Mouse (Mus musculus): Measurements from ENCODE around the gene Lrmda. TPM values are rescaled to one million over a fixed set of nuclear protein-coding genes. Genes with fewer than 3 reads are reported as not detected.

Gene Lrmda
- total and polyA plus RNA-seq, 3 experiments, result 5.1 to 5.9 TPM; not detected in 1

DNA sequence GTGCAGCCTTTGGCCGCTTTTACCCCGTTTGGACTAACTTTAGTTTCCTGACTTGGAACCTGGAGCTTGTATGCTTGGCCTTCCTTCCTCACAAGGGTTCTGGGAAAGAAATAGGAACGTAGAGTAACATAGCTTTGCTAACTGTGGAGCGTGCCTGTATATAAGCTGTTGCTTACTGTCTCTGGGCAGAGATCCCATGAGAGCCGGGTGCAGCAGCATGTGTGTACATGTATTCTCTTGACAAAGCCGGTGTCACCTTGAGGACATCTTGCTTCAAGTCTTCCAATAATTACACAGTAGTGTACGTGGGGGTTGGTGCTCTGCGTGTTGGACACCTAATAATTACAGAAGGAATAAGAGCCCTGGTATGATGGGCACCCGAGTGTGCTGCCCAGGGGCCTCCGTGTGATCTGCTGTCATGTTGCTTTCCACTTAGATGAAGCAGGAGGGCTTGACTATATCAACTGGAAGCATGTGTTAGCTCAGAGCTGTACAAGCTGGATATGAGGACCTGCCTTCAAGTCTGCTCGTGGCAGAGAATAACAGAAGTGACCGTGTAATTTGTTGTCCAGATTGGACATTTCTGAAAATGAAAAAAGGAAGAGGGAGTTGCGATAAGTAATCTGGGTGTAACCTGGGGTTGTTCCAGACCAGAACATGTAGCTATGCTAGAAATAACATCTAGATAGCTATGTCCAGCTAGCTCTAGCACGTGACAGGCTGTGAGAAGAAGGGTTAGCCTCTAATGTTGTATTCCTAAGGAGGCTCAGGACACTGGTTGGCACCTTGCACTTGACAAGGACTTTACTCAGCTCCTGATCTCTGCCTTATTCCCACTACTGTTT, 82.7 kb downstream of the Lrmda start:
- DNase-seq (ENCODE audit: low read depth, low spot score), result peak; percentile 13
- no peaks in the 10 kb centered on the region for H3K79me2 ChIP-seq (ENCODE audit: control insufficient read depth, insufficient read depth, low read length, poor library complexity)
- H3K4me3 ChIP-seq (ENCODE audit: control insufficient read depth in 1 of 2, insufficient read depth in 1 of 2, low read depth in 2 of 2, low read length in 2 of 2), result no peak overlapping the region
- no peak overlapping the region for H3K27ac ChIP-seq (ENCODE audit: control insufficient read depth, low read depth, low read length)
- H3K9me3 ChIP-seq (replicated peaks; ENCODE audit: insufficient read depth, low read length), result no peaks in the 10 kb centered on the region
- peaks cover 3 to 14% of the 10 kb centered on the region in 2 experiments for H3K4me1 ChIP-seq (ENCODE audit: control insufficient read depth in 1 of 2, insufficient read depth in 2 of 2, low read length in 2 of 2)
- TF ChIP-seq TAL1 (IDR thresholded peaks at IDR 0.05; ENCODE audit: low read length) (no peak), CHD2 (IDR thresholded peaks at IDR 0.05; ENCODE audit: low read length) (no peak), BHLHE40 (IDR thresholded peaks at IDR 0.05; ENCODE audit: borderline replicate concordance, low read depth, low read length) (peak; percentile 66; the same call in 1 of the 2 replicates), USF1 (IDR thresholded peaks at IDR 0.05; ENCODE audit: low read depth, low read length) (peak; percentile 70), KAT2A (conservative IDR thresholded peaks at IDR 0.05; ENCODE audit: low read depth, low read length) (no peak), MXI1 (IDR thresholded peaks at IDR 0.05; ENCODE audit: low read depth, low read length) (peak; percentile 25; the same call in 1 of the 2 replicates), ZMIZ1 (IDR thresholded peaks at IDR 0.05; ENCODE audit: low read depth, low read length) (no peak), GABPA (IDR thresholded peaks at IDR 0.05; ENCODE audit: low read depth, low read length) (no peak), EP300 (IDR thresholded peaks at IDR 0.05; ENCODE audit: low read depth in 1 of 2, low read length in 2 of 2) (0 out of 4 replicates have a peak, but pooled peaks have one; percentile 17 to 25), TCF12 (IDR thresholded peaks at IDR 0.05; ENCODE audit: low read depth, low read length) (no peak), GATA1 (IDR thresholded peaks at IDR 0.05; ENCODE audit: low read depth, low read length) (peak; percentile 24; the same call in 1 of the 2 replicates), E2F4 (IDR thresholded peaks at IDR 0.05; ENCODE audit: borderline replicate concordance, low read depth, low read length) (no peak)
- H3K36me3 ChIP-seq (ENCODE audit: control insufficient read depth in 1 of 2, insufficient read depth in 2 of 2, low read length in 2 of 2), result peaks cover 0 to 9% of the 10 kb centered on the region in 2 experiments; a peak in 2 of 4 replicates
- H3K9ac ChIP-seq (ENCODE audit: control insufficient read depth, low read depth, low read length, poor library complexity, severe bottlenecking), result no peak overlapping the region
- no peaks in the 10 kb centered on the region for H3K27me3 ChIP-seq (ENCODE audit: control insufficient read depth in 1 of 2, insufficient read depth in 2 of 2, low read length in 2 of 2)

DNA sequence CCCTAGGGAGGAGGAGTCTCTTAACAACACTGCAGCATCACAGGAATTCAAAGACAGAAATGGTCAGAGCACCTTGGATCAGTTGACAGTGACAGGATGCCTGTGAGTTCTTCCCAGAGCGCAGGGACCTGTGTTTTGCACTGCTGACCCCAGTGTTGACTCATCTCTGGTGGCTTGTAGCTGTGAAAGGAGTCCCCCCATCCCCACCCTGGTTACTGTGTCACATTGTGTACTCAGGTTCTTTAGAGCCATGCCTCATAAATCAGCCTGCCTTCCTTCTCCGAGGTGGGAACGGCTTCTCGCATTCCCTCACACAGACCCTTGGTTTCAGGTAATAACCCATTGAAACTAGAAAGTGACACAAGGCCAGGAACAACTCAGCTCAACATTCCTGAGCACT, 86.3 kb downstream of the Lrmda start:
- Histone ChIP-seq H3K27me3 (ENCODE audit: control insufficient read depth in 1 of 2, insufficient read depth in 2 of 2, low read length in 2 of 2) (no peaks in the 10 kb centered on the region), H3K9ac (ENCODE audit: control insufficient read depth, low read depth, low read length, poor library complexity, severe bottlenecking) (no peak overlapping the region), H3K4me3 (ENCODE audit: control insufficient read depth in 1 of 2, insufficient read depth in 1 of 2, low read depth in 2 of 2, low read length in 2 of 2) (no peak overlapping the region), H3K79me2 (ENCODE audit: control insufficient read depth, insufficient read depth, low read length, poor library complexity) (no peaks in the 10 kb centered on the region), H3K9me3 (replicated peaks; ENCODE audit: insufficient read depth, low read length) (no peaks in the 10 kb centered on the region), H3K36me3 (ENCODE audit: control insufficient read depth in 1 of 2, insufficient read depth in 2 of 2, low read length in 2 of 2) (peaks cover 0 to 9% of the 10 kb centered on the region in 2 experiments; a peak in 2 of 4 replicates), H3K4me1 (ENCODE audit: control insufficient read depth in 1 of 2, insufficient read depth in 2 of 2, low read length in 2 of 2) (peaks cover 3 to 14% of the 10 kb centered on the region in 2 experiments), H3K27ac (ENCODE audit: control insufficient read depth, low read depth, low read length) (no peak overlapping the region)
- no peak for TF ChIP-seq MYB (IDR thresholded peaks at IDR 0.05; ENCODE audit: low read depth, low read length)
- TF ChIP-seq MXI1 (IDR thresholded peaks at IDR 0.05; ENCODE audit: low read depth, low read length), result no peak
- DNase-seq (ENCODE audit: low read depth, low spot score), result no peak
